Mouse (Mus musculus) thymus, adult 2 months (tissue): ENCODE measurements around the gene Rpl36. TPM values are rescaled to one million over a fixed set of nuclear protein-coding genes. Genes with fewer than 3 reads are reported as not detected.
A peak's percentile ranks its signal among the peaks of the same experiment; 100 is the strongest.
"Not testable (repeated sequence)": the region's sequence is repeated elsewhere in the genome, so short reads cannot be mapped to it uniquely, and the experiment has no call there.

ENCODE experiments used
- DNase-seq: peaks from one replicate; pipeline ENCODE4 v3.0.0; 2021
- H3K27ac ChIP-seq: fragments of 200-500 bp; 2 replicates; pipeline ENCODE4 v1.5.1; 2012; ENCODE audit warnings: low read length, control low read depth; ENCODE audit not compliant: control insufficient read depth, insufficient read depth
- H3K27me3 ChIP-seq: fragments of 200-500 bp; 2 replicates; pipeline ENCODE4 v1.6.1; 2012; ENCODE audit warnings: mild to moderate bottlenecking, low read length, moderate library complexity, mixed read lengths; ENCODE audit not compliant: control insufficient read depth, insufficient read depth
- H3K36me3 ChIP-seq: fragments of 200-500 bp; 2 replicates; pipeline ENCODE4 v1.6.1; 2012; ENCODE audit warnings: mild to moderate bottlenecking, low read length, moderate library complexity; ENCODE audit not compliant: control insufficient read depth, insufficient read depth
- H3K4me1 ChIP-seq: fragments of 200-500 bp; replicated peaks from 2 replicates; pipeline ENCODE4 v1.6.1; 2012; ENCODE audit warnings: low read length; ENCODE audit not compliant: control insufficient read depth, insufficient read depth
- H3K4me3 ChIP-seq: fragments of 200-500 bp; 2 replicates; pipeline ENCODE4 v1.5.1; 2012; ENCODE audit warnings: mild to moderate bottlenecking, low read length, control low read depth, moderate library complexity; ENCODE audit not compliant: control insufficient read depth, insufficient read depth
- CTCF ChIP-seq: fragments of 200-500 bp; IDR thresholded peaks from 2 replicates; pipeline ENCODE4 v1.5.1; 2012; ENCODE audit warnings: mild to moderate bottlenecking, control low read depth, low read length, moderate library complexity, borderline replicate concordance; ENCODE audit not compliant: control insufficient read depth, poor library complexity, insufficient read depth; ENCODE audit errors: extremely low read depth
- POLR2A ChIP-seq: fragments of 200-500 bp; IDR thresholded peaks from 2 replicates; pipeline ENCODE4 v1.6.1; 2012; ENCODE audit warnings: mild to moderate bottlenecking, low read length, control low read depth, moderate library complexity; ENCODE audit not compliant: control insufficient read depth, poor library complexity, insufficient read depth; ENCODE audit errors: extremely low read depth
- WGBS: fragments of 180-500 bp; shearing (Covaris S2); methylation state at CpG from one replicate; pipeline ENCODE4 v1.1.7; 2018; 5-methylcytosine and 5-hydroxymethylcytosine counted together
- polyA plus RNA-seq: library from polyadenylated mRNA; depleted of rRNA; stranded (reverse); fragments of >200 nt; gene quantifications from 2 replicates; pipeline ENCODE4 v1.2.3, GENCODE M21; 2012

The Rpl36 gene
- polyA plus RNA-seq, 1 experiment, result 3,864 TPM

- Histone ChIP-seq H3K4me3 (peak overlapping the region; percentile 93), H3K36me3 (no peaks in the 10 kb centered on the region), H3K4me1 (peaks cover 19% of the 10 kb centered on the region), H3K27me3 (no peaks in the 10 kb centered on the region; the same call in 1 of the 2 replicates), H3K27ac (no peak overlapping the region)
- TF ChIP-seq POLR2A (no peak), CTCF (no peak)
- under 1% methylated on average over 32 of the region's 32 CpGs for WGBS
- no peak for DNase-seq
Observed at GRCm38 (mm10) chr17:56626260-56626659, 13.0 kb downstream of the Rpl36 start.

GRCm38 (mm10) chr17:56626754-56627470 lies 13.7 kb downstream of the Rpl36 start, which contains the start of gene Lonp1:
Gene Lonp1 (minus strand): TSS chr17:56626887.
- H3K27ac ChIP-seq, result no peak within 1 kb of the TSS
- H3K27me3 ChIP-seq, result no peaks in the 10 kb centered on the region; the same call in 1 of the 2 replicates
- peak within 1 kb of the TSS; percentile 93 for H3K4me3 ChIP-seq
- peaks cover 19% of the 10 kb centered on the region for H3K4me1 ChIP-seq
- peak; percentile 96 for DNase-seq
- under 1% methylated on average over 51 of the region's 51 CpGs for WGBS
- H3K36me3 ChIP-seq, result no peaks in the 10 kb centered on the region
- TF ChIP-seq POLR2A (peak; percentile 68), CTCF (peak; percentile 37; the same call in 1 of the 2 replicates)

GRCm38 (mm10) chr17:56627530-56628277 lies 14.5 kb downstream of the Rpl36 start, which contains the start of gene Catsperd:
Gene Catsperd (plus strand): TSS chr17:56628143.
- Histone ChIP-seq H3K4me3 (peak within 1 kb of the TSS; percentile 93), H3K36me3 (no peaks in the 10 kb centered on the region), H3K4me1 (peaks cover 19% of the 10 kb centered on the region), H3K27ac (no peak within 1 kb of the TSS), H3K27me3 (no peaks in the 10 kb centered on the region; the same call in 1 of the 2 replicates)
- DNase-seq, result no peak
- 19% methylated on average over 26 of the region's 26 CpGs for WGBS
- TF ChIP-seq POLR2A, result no peak
- TF ChIP-seq CTCF, result no peak

- H3K27me3 ChIP-seq, H3K4me3 ChIP-seq, H3K27ac ChIP-seq, DNase-seq, H3K36me3 ChIP-seq: not testable (repeated sequence)
- 90% methylated on average over 27 of the region's 27 CpGs for WGBS
- peaks cover 19% of the 10 kb centered on the region for H3K4me1 ChIP-seq
Observed at GRCm38 (mm10) chr17:56629800-56630781, 16.9 kb downstream of the Rpl36 start.

GRCm38 (mm10) chr17:56631807-56632206 lies 18.6 kb downstream of the Rpl36 start:
- TF ChIP-seq CTCF (no peak), POLR2A (no peak)
- no peak for DNase-seq
- Histone ChIP-seq H3K4me1 (peaks cover 12% of the 10 kb centered on the region), H3K27me3 (no peaks in the 10 kb centered on the region; the same call in 1 of the 2 replicates), H3K36me3 (no peaks in the 10 kb centered on the region), H3K4me3 (no peak overlapping the region), H3K27ac (no peak overlapping the region)
- WGBS, result 75% methylated on average over 4 of the region's 4 CpGs

- Histone ChIP-seq H3K4me1 (no peaks in the 10 kb centered on the region), H3K27me3 (no peaks in the 10 kb centered on the region), H3K36me3 (no peaks in the 10 kb centered on the region), H3K4me3 (no peak overlapping the region), H3K27ac (no peak overlapping the region)
- no peak for TF ChIP-seq CTCF
- no peak for TF ChIP-seq POLR2A
- DNase-seq, result no peak
- 84% methylated on average over 6 of the region's 6 CpGs for WGBS
Observed at GRCm38 (mm10) chr17:56634023-56634422, 20.8 kb downstream of the Rpl36 start.
